Mouse (Mus musculus) midbrain, postnatal 0 days (tissue): ENCODE measurements around the gene Nup37. TPM values are rescaled to one million over a fixed set of nuclear protein-coding genes. Genes with fewer than 3 reads are reported as not detected.

Experiments used
- ATAC-seq: fragments of 200-750 bp; cut with Nextera tagmentation; 2 replicates; pipeline ENCODE4 v1.8.0; 2017; ENCODE audit warnings: moderate number of reproducible peaks, mild to moderate bottlenecking, moderate TSS enrichment, moderate library complexity; ENCODE audit not compliant: low FRiP score
- DNase-seq: peaks from one replicate; pipeline ENCODE4 v3.0.0-alpha.2; 2015; ENCODE audit warnings: low spot score
- H3K27ac ChIP-seq: fragments of 300-500 bp; sonication (generic); 2 replicates; pipeline ENCODE4 v1.5.1; 2014; ENCODE audit warnings: low read depth, mild to moderate bottlenecking, low read length, mixed read lengths
- H3K27me3 ChIP-seq: fragments of 300-500 bp; sonication (generic); 2 replicates; pipeline ENCODE4 v1.6.1; 2014; ENCODE audit warnings: low read length, control low read depth, mixed read lengths; ENCODE audit not compliant: insufficient read depth
- H3K36me3 ChIP-seq: fragments of 300-500 bp; sonication (generic); 2 replicates; pipeline ENCODE4 v1.6.1; 2014; ENCODE audit warnings: low read length, control low read depth, mixed read lengths; ENCODE audit not compliant: insufficient read depth
- H3K4me1 ChIP-seq: fragments of 300-500 bp; sonication (generic); 2 replicates; pipeline ENCODE4 v1.6.1; 2014; ENCODE audit warnings: mild to moderate bottlenecking, control low read depth, antibody characterized with exemption, low read length, mixed read lengths; ENCODE audit not compliant: insufficient read depth
- H3K4me2 ChIP-seq: fragments of 300-500 bp; sonication (generic); 2 replicates; pipeline ENCODE4 v1.6.1; 2014; ENCODE audit warnings: low read depth, mild to moderate bottlenecking, low read length, mixed read lengths; ENCODE audit not compliant: poor library complexity, severe bottlenecking
- H3K4me3 ChIP-seq: fragments of 300-500 bp; sonication (generic); 2 replicates; pipeline ENCODE4 v1.5.1; 2014; ENCODE audit warnings: low read depth, mild to moderate bottlenecking, low read length, moderate library complexity
- H3K9ac ChIP-seq: fragments of 300-500 bp; sonication (generic); replicated peaks from 2 replicates; pipeline ENCODE4 v1.6.1; 2014; ENCODE audit warnings: mild to moderate bottlenecking, low read length, moderate library complexity, mixed read lengths; ENCODE audit not compliant: poor library complexity, severe bottlenecking
- H3K9me3 ChIP-seq: fragments of 300-500 bp; sonication (generic); 2 replicates; pipeline ENCODE4 v1.6.1; 2016; ENCODE audit warnings: low read length, control low read depth
- CTCF ChIP-seq: IDR thresholded peaks from 2 replicates; pipeline ENCODE4 v1.5.1; 2016; ENCODE audit warnings: antibody characterized with exemption, mild to moderate bottlenecking
- WGBS: fragments of 180-500 bp; shearing (Covaris S2); extraction: QIAGEN DNeasy Blood & Tissue Kit; methylation state at CpG from one replicate; pipeline ENCODE4 v1.1.7; 2014; 5-methylcytosine and 5-hydroxymethylcytosine counted together
- polyA plus RNA-seq: library from polyadenylated mRNA; unstranded; fragments of >200 nt; fragmentation: Nextera tagmentation; extraction: Ambion mirVana; gene quantifications from 2 replicates; pipeline ENCODE4 v1.2.1, GENCODE M21; 2015
- total RNA-seq: library from RNA; depleted of rRNA; stranded (reverse); fragments of >200 nt; gene quantifications from 2 replicates; pipeline ENCODE4 v1.2.3, GENCODE M21; 2014

Gene Nup37
- total and polyA plus RNA-seq, 2 experiments from 2014 or later: 11.5 to 12.6 TPM

GRCm38 (mm10) chr10:88150381-88150780, 3.6 kb downstream of the Nup37 start:
- TF ChIP-seq CTCF: no peak
- Histone ChIP-seq H3K9ac (no peak overlapping the region), H3K4me1 (peaks cover 6% of the 10 kb centered on the region; the same call in 1 of the 2 replicates), H3K9me3 (no peaks in the 10 kb centered on the region), H3K36me3 (peaks cover 10% of the 10 kb centered on the region), H3K27ac (no peak overlapping the region), H3K4me2 (no peak overlapping the region), H3K27me3 (no peaks in the 10 kb centered on the region), H3K4me3 (no peak overlapping the region)
- no peak for ATAC-seq
- WGBS: 89% methylated on average over 4 of the region's 4 CpGs
- no peak for DNase-seq

- Histone ChIP-seq H3K36me3 (peaks cover 10% of the 10 kb centered on the region), H3K9ac (no peak overlapping the region), H3K4me2 (no peak overlapping the region), H3K27ac (no peak overlapping the region), H3K27me3 (no peaks in the 10 kb centered on the region), H3K4me3 (no peak overlapping the region), H3K9me3 (no peaks in the 10 kb centered on the region), H3K4me1 (no peaks in the 10 kb centered on the region)
- 94% methylated on average over 6 of the region's 6 CpGs for WGBS
- no peak for DNase-seq
- no peak for ATAC-seq
- no peak for TF ChIP-seq CTCF
Observed at GRCm38 (mm10) chr10:88151658-88152057, 4.9 kb downstream of the Nup37 start.

- ATAC-seq: no peak
- 92% methylated on average over 2 of the region's 2 CpGs for WGBS
- Histone ChIP-seq H3K9ac (no peak overlapping the region), H3K27ac (no peak overlapping the region), H3K9me3 (no peaks in the 10 kb centered on the region), H3K27me3 (no peaks in the 10 kb centered on the region), H3K36me3 (no peaks in the 10 kb centered on the region; the same call in 1 of the 2 replicates), H3K4me3 (no peak overlapping the region), H3K4me1 (no peaks in the 10 kb centered on the region), H3K4me2 (no peak overlapping the region)
- no peak for TF ChIP-seq CTCF
- DNase-seq: no peak
Observed at GRCm38 (mm10) chr10:88162096-88162495, 15.3 kb downstream of the Nup37 start.

- TF ChIP-seq CTCF: no peak
- no peak overlapping the region for H3K4me2 ChIP-seq
- H3K36me3 ChIP-seq: no peaks in the 10 kb centered on the region; the same call in 1 of the 2 replicates
- H3K4me3 ChIP-seq: no peak overlapping the region
- no peak for DNase-seq
- WGBS: 87% methylated on average over 5 of the region's 5 CpGs
- no peak overlapping the region for H3K9ac ChIP-seq
- H3K4me1 ChIP-seq: no peaks in the 10 kb centered on the region
- H3K27me3 ChIP-seq: no peaks in the 10 kb centered on the region
- no peaks in the 10 kb centered on the region for H3K9me3 ChIP-seq
- H3K27ac ChIP-seq: no peak overlapping the region
- ATAC-seq: no peak
Observed at GRCm38 (mm10) chr10:88162676-88163075, 15.9 kb downstream of the Nup37 start.

GRCm38 (mm10) chr10:88166158-88166557, 19.4 kb downstream of the Nup37 start:
- Histone ChIP-seq H3K9ac (no peak overlapping the region), H3K27ac (no peak overlapping the region), H3K36me3 (no peaks in the 10 kb centered on the region), H3K4me1 (no peaks in the 10 kb centered on the region), H3K4me2 (no peak overlapping the region), H3K4me3 (no peak overlapping the region), H3K27me3 (no peaks in the 10 kb centered on the region), H3K9me3 (no peaks in the 10 kb centered on the region)
- TF ChIP-seq CTCF: peak; percentile 30; the same call in 1 of the 2 replicates
- ATAC-seq: no peak
- WGBS: 99% methylated on average over 3 of the region's 3 CpGs
- DNase-seq: no peak

GRCm38 (mm10) chr10:88167438-88168077, 20.8 kb downstream of the Nup37 start:
- Histone ChIP-seq H3K4me3 (no peak overlapping the region), H3K36me3 (no peaks in the 10 kb centered on the region), H3K9me3 (no peaks in the 10 kb centered on the region), H3K27me3 (no peaks in the 10 kb centered on the region), H3K27ac (no peak overlapping the region), H3K4me2 (no peak overlapping the region), H3K9ac (no peak overlapping the region), H3K4me1 (no peaks in the 10 kb centered on the region)
- 82% methylated on average over 7 of the region's 7 CpGs for WGBS
- DNase-seq (no peak), ATAC-seq (no peak)
- TF ChIP-seq CTCF: no peak
